9 mouse cellular contexts compared by ENCODE assay signal in the genomic region with DNA sequence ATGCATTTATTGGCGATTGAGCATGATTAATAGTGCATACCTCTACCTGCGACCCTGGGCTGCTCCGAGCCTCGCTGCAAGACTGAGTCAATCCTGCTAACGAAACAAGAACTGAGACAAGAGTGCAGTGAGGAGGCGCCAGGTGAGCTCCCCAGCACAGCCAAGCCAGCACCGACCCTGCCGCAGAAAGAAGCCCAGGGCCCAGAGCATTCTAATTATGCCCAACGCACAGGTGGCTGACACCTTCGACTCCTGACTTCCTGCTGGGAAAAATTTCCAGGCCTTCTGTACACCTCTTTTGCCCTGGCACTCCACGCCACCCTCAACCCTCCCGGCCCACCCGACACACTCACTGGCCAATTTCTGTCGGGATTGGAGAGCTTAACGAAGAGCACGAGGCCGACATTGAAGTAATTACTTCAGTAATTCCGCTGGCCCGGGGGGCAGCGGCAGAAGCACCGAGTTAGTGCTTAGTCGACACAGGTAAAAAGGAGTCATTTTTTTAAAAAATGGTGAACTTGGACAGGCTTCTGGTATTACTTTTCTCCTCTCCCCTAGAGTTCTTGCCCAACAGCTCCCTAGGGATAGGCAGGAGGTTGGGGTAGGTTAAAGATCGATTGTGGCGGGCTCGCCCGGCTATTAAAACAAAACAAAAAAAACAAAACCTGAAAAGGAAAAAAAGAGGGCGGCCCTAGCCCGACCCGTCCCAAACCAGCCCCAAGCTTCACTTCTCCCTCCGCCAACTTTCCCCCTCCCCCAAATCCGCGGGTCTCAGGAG. TPM values are rescaled to one million over a fixed set of nuclear protein-coding genes. Genes with fewer than 3 reads are reported as not detected.
DNase-seq lines count a peak whose midpoint lies in the region; ATAC-seq lines count a peak whose summit lies in the region.
"Had no signal": no experiment of that assay in that cellular context is flagged by ENCODE, and none has a peak within 500 bp of the region (broad histone marks: within the 10 kb centered on the region; RNA-seq: fewer than 3 reads in every experiment).

No protein-coding gene starts in this region.

- WGBS in embryonic facial prominence, embryonic 15.5 days = under 1% methylated on average over 31 of the region's 32 CpGs
- WGBS in intestine, embryonic 15.5 days = under 1% methylated on average over 32 of the region's 32 CpGs
- under 1% methylated on average over 32 of the region's 32 CpGs for WGBS in lung, embryonic 15.5 days
- under 1% methylated on average over 31 of the region's 32 CpGs for WGBS in stomach, embryonic 14.5 days

- peak overlapping the region; percentile 95 for H3K4me3 ChIP-seq in embryonic facial prominence, embryonic 15.5 days (replicated peaks)
- peak overlapping the region; percentile 91 for H3K4me3 ChIP-seq in intestine, embryonic 15.5 days (replicated peaks)
- H3K4me3 ChIP-seq in lung, embryonic 15.5 days = peak overlapping the region; percentile 94
- peak overlapping the region; percentile 94 for H3K4me3 ChIP-seq in stomach, embryonic 14.5 days (ENCODE audit: low read depth, low read length)

- no peaks in the 10 kb centered on the region for H3K9me3 ChIP-seq in embryonic facial prominence, embryonic 15.5 days (replicated peaks)
- no peaks in the 10 kb centered on the region for H3K9me3 ChIP-seq in intestine, embryonic 15.5 days
- H3K9me3 ChIP-seq in lung, embryonic 15.5 days = no peaks in the 10 kb centered on the region
- H3K9me3 ChIP-seq in stomach, embryonic 14.5 days (ENCODE audit: control insufficient read depth, low read depth, low read length) = no peaks in the 10 kb centered on the region

- peak overlapping the region; percentile 100 for H3K27ac ChIP-seq in embryonic facial prominence, embryonic 15.5 days (replicated peaks)
- H3K27ac ChIP-seq in intestine, embryonic 15.5 days = peak overlapping the region; percentile 100
- H3K27ac ChIP-seq in lung, embryonic 15.5 days = peak overlapping the region; percentile 100
- H3K27ac ChIP-seq in stomach, embryonic 14.5 days (ENCODE audit: low read length) = peak overlapping the region; percentile 100

- H3K36me3 ChIP-seq in embryonic facial prominence, embryonic 15.5 days = peaks cover 9% of the 10 kb centered on the region
- H3K36me3 ChIP-seq in intestine, embryonic 15.5 days = peaks cover 3% of the 10 kb centered on the region; the same call in 1 of the 2 replicates
- H3K36me3 ChIP-seq in lung, embryonic 15.5 days = peaks cover 23% of the 10 kb centered on the region
- peaks cover 20% of the 10 kb centered on the region for H3K36me3 ChIP-seq in stomach, embryonic 14.5 days (ENCODE audit: control insufficient read depth, insufficient read depth, low read length)

- H3K27me3 ChIP-seq in embryonic facial prominence, embryonic 15.5 days = no peaks in the 10 kb centered on the region
- no peaks in the 10 kb centered on the region for H3K27me3 ChIP-seq in intestine, embryonic 15.5 days (replicated peaks)
- no peaks in the 10 kb centered on the region for H3K27me3 ChIP-seq in lung, embryonic 15.5 days
- H3K27me3 ChIP-seq in stomach, embryonic 14.5 days (ENCODE audit: control insufficient read depth, insufficient read depth, low read length) = no peaks in the 10 kb centered on the region

- H3K4me1 ChIP-seq in embryonic facial prominence, embryonic 15.5 days = peaks cover 16% of the 10 kb centered on the region
- 0 out of 2 replicates have a peak, but pooled peaks cover 5% of the 10 kb centered on the region for H3K4me1 ChIP-seq in intestine, embryonic 15.5 days (replicated peaks)
- peaks cover 10% of the 10 kb centered on the region for H3K4me1 ChIP-seq in lung, embryonic 15.5 days
- peaks cover 6% of the 10 kb centered on the region for H3K4me1 ChIP-seq in stomach, embryonic 14.5 days (ENCODE audit: control insufficient read depth, insufficient read depth, low read length)

- DNase-seq in CD4-positive, CD25-positive, alpha-beta regulatory T cell, adult 2 months (ENCODE audit: low read depth, low spot score) = peak; percentile 37
- peak; percentile 14 for DNase-seq in MN1 (ENCODE audit: low spot score)

- peak overlapping the region; percentile 96 for H3K9ac ChIP-seq in embryonic facial prominence, embryonic 15.5 days
- peak overlapping the region; percentile 96 for H3K9ac ChIP-seq in intestine, embryonic 15.5 days
- peak overlapping the region; percentile 97 for H3K9ac ChIP-seq in lung, embryonic 15.5 days
- peak overlapping the region; percentile 91 for H3K9ac ChIP-seq in stomach, embryonic 14.5 days (replicated peaks; ENCODE audit: low read depth, low read length)

- peak overlapping the region; percentile 90 for H3K4me2 ChIP-seq in embryonic facial prominence, embryonic 15.5 days (replicated peaks)
- peak overlapping the region; percentile 78 for H3K4me2 ChIP-seq in intestine, embryonic 15.5 days (replicated peaks)
- H3K4me2 ChIP-seq in lung, embryonic 15.5 days = peak overlapping the region; percentile 91
- peak overlapping the region; percentile 95 for H3K4me2 ChIP-seq in stomach, embryonic 14.5 days (replicated peaks; ENCODE audit: low read depth, low read length)

- no peak for ATAC-seq in CD4-positive, CD25-positive, alpha-beta regulatory T cell, adult 4 months
- no peak for ATAC-seq in embryonic facial prominence, embryonic 15.5 days (ENCODE audit: insufficient number of reproducible peaks, low FRiP score, low TSS enrichment, low read depth)
- ATAC-seq in intestine, embryonic 15.5 days = peak; percentile 6; the same call in 1 of the 2 replicates
- ATAC-seq in lung, embryonic 15.5 days (ENCODE audit: borderline replicate concordance, extremely low read depth, low FRiP score, low TSS enrichment) = no peak
- ATAC-seq in stomach, embryonic 14.5 days (ENCODE audit: insufficient number of reproducible peaks, insufficient read depth, low FRiP score, low read depth) = no peak
- ATAC-seq in erythroid progenitor cell, adult 5-6 weeks (replicated peaks; ENCODE audit: low FRiP score, poor library complexity, severe bottlenecking) = no peak

RNA-seq across cellular contexts. Expression of a gene that starts 1.0 kb away (rescaled TPM):
- 100 to 1,000 TPM; 117 to 127 TPM for polyA plus RNA-seq in CD4-positive, CD25-positive, alpha-beta regulatory T cell, adult 4 months (2017; shearing (Covaris generic))
- 78.5 and 85.1 TPM in 2 replicates for polyA plus RNA-seq in embryonic facial prominence, embryonic 15.5 days (2015; fragmentation: Nextera tagmentation; extraction: Ambion mirVana)
- polyA plus RNA-seq in intestine, embryonic 15.5 days (2015; fragmentation: Nextera tagmentation; extraction: Ambion mirVana) = 74.4 and 79.3 TPM in 2 replicates
- polyA plus RNA-seq in lung, embryonic 15.5 days (2015; fragmentation: Nextera tagmentation; extraction: Ambion mirVana) = 73.4 and 81.9 TPM in 2 replicates
- 73.7 and 77.1 TPM in 2 replicates for polyA plus RNA-seq in stomach, embryonic 14.5 days (2014; fragmentation: Nextera tagmentation; extraction: Ambion mirVana)
- 106 and 128 TPM in 2 replicates for total RNA-seq in erythroid progenitor cell, adult 5-6 weeks (2015; ENCODE audit: low replicate concordance)
- total RNA-seq in erythroid progenitor cell, adult 5-6 weeks (2017; ENCODE audit: low replicate concordance) = 197 and 285 TPM in 2 replicates

RNA-seq across cellular contexts. Expression of a gene that starts 20.7 kb away (rescaled TPM):
- polyA plus RNA-seq in CD4-positive, CD25-positive, alpha-beta regulatory T cell, adult 4 months (2017; shearing (Covaris generic)) = under 1 TPM; 0.22 to 0.68 TPM
- polyA plus RNA-seq in embryonic facial prominence, embryonic 15.5 days (2015; fragmentation: Nextera tagmentation; extraction: Ambion mirVana) = 0.70 and 0.94 TPM in 2 replicates
- polyA plus RNA-seq in intestine, embryonic 15.5 days (2015; fragmentation: Nextera tagmentation; extraction: Ambion mirVana) = 0.05 and 0.14 TPM in 2 replicates
- polyA plus RNA-seq in lung, embryonic 15.5 days (2015; fragmentation: Nextera tagmentation; extraction: Ambion mirVana) = 0.23 and 0.42 TPM in 2 replicates
- polyA plus RNA-seq in stomach, embryonic 14.5 days (2014; fragmentation: Nextera tagmentation; extraction: Ambion mirVana) = not detected in 2 replicates
- total RNA-seq in erythroid progenitor cell, adult 5-6 weeks (2015; ENCODE audit: low replicate concordance) = not detected in 2 replicates
- total RNA-seq in erythroid progenitor cell, adult 5-6 weeks (2017; ENCODE audit: low replicate concordance) = not detected in 2 replicates

RNA-seq across cellular contexts. Expression of a gene that starts 29.2 kb away (rescaled TPM):
- polyA plus RNA-seq in CD4-positive, CD25-positive, alpha-beta regulatory T cell, adult 4 months (2017; shearing (Covaris generic)) = 1 to 10 TPM in 1 of 2 experiments, not detected in 1; 2.3 TPM
- polyA plus RNA-seq in embryonic facial prominence, embryonic 15.5 days (2015; fragmentation: Nextera tagmentation; extraction: Ambion mirVana) = 0.77 and 0.80 TPM in 2 replicates
- polyA plus RNA-seq in intestine, embryonic 15.5 days (2015; fragmentation: Nextera tagmentation; extraction: Ambion mirVana) = 0.21 and 0.45 TPM in 2 replicates
- polyA plus RNA-seq in lung, embryonic 15.5 days (2015; fragmentation: Nextera tagmentation; extraction: Ambion mirVana) = 0.32 and 0.42 TPM in 2 replicates
- polyA plus RNA-seq in stomach, embryonic 14.5 days (2014; fragmentation: Nextera tagmentation; extraction: Ambion mirVana) = 0.43 and 0.78 TPM in 2 replicates
- total RNA-seq in erythroid progenitor cell, adult 5-6 weeks (2015; ENCODE audit: low replicate concordance) = not detected in 2 replicates
- not detected in 2 replicates for total RNA-seq in erythroid progenitor cell, adult 5-6 weeks (2017; ENCODE audit: low replicate concordance)
- polyA plus RNA-seq: large intestine, adult 2 months had no signal

RNA-seq across cellular contexts. Expression of a gene that starts 29.8 kb away (rescaled TPM):
- not detected for polyA plus RNA-seq in CD4-positive, CD25-positive, alpha-beta regulatory T cell, adult 4 months (2017; shearing (Covaris generic))
- polyA plus RNA-seq in embryonic facial prominence, embryonic 15.5 days (2015; fragmentation: Nextera tagmentation; extraction: Ambion mirVana) = 0.67 and 0.80 TPM in 2 replicates
- not detected in 2 replicates for polyA plus RNA-seq in intestine, embryonic 15.5 days (2015; fragmentation: Nextera tagmentation; extraction: Ambion mirVana)
- not detected in 2 replicates for polyA plus RNA-seq in lung, embryonic 15.5 days (2015; fragmentation: Nextera tagmentation; extraction: Ambion mirVana)
- not detected in 2 replicates for polyA plus RNA-seq in stomach, embryonic 14.5 days (2014; fragmentation: Nextera tagmentation; extraction: Ambion mirVana)
- not detected in 2 replicates for total RNA-seq in erythroid progenitor cell, adult 5-6 weeks (2015; ENCODE audit: low replicate concordance)
- not detected in 2 replicates for total RNA-seq in erythroid progenitor cell, adult 5-6 weeks (2017; ENCODE audit: low replicate concordance)
- polyA plus RNA-seq: large intestine, adult 2 months had no signal
